Mouse (Mus musculus) testis, adult 2 months (tissue): ENCODE results near the gene Apoh.

Experiments
- CTCF ChIP-seq: fragments of 200-500 bp; IDR thresholded peaks from 2 replicates; pipeline ENCODE4 v1.5.1; 2012; ENCODE audit warnings: low read depth, mild to moderate bottlenecking, inconsistent platforms, low read length, moderate library complexity; ENCODE audit not compliant: control insufficient read depth, insufficient read depth, insufficient replicate concordance
- POLR2A ChIP-seq: fragments of 200-500 bp; IDR thresholded peaks from 2 replicates; pipeline ENCODE4 v1.6.1; 2012; ENCODE audit warnings: low read depth, mild to moderate bottlenecking, inconsistent platforms, low read length, moderate library complexity; ENCODE audit not compliant: control insufficient read depth

GRCm38 (mm10) chr11:108350799-108351198, 7.6 kb downstream of the Apoh start:
- TF ChIP-seq CTCF = no peak
- TF ChIP-seq POLR2A = no peak
